Mouse (Mus musculus) CH12.LX (cell line): ENCODE results near the gene Gm45337. TPM values are rescaled to one million over a fixed set of nuclear protein-coding genes. Genes with fewer than 3 reads are reported as not detected.
"Not testable (repeated sequence)": the region's sequence is repeated elsewhere in the genome, so short reads cannot be mapped to it uniquely, and the experiment has no call there.

ENCODE experiments used
- DNase-seq: peaks from one replicate; pipeline ENCODE4 v3.0.0-alpha.2; 2013; ENCODE audit errors: extremely low read depth
- H3K27ac ChIP-seq: 2 replicates; pipeline ENCODE4 v1.5.1; 2012; ENCODE audit warnings: low read depth, mild to moderate bottlenecking, control low read depth, moderate library complexity; ENCODE audit not compliant: insufficient read depth
- H3K27me3 ChIP-seq: replicated peaks from 2 replicates; pipeline ENCODE3; 2012; ENCODE audit warnings: inconsistent platforms
- H3K36me3 ChIP-seq, 2 experiments: replicated peaks in 1 of 2; 2 replicates each; pipeline versions ENCODE3 to v1.6.1; 2012; ENCODE audit warnings: inconsistent platforms in 1 of 2, low read length in 1 of 2, mild to moderate bottlenecking in 1 of 2, mixed read lengths in 1 of 2, moderate library complexity in 1 of 2; ENCODE audit not compliant: control insufficient read depth in 1 of 2, insufficient read depth in 1 of 2
- H3K4me1 ChIP-seq, 2 experiments: 2 replicates each; pipeline ENCODE4 v1.6.1; 2012; ENCODE audit warnings: inconsistent platforms in 1 of 2, moderate library complexity in 1 of 2; ENCODE audit not compliant: insufficient read depth in 2 of 2, control insufficient read depth in 1 of 2
- H3K4me2 ChIP-seq: 2 replicates; pipeline ENCODE4 v1.6.1; 2012; ENCODE audit warnings: low read depth, mild to moderate bottlenecking, control low read depth; ENCODE audit not compliant: poor library complexity, insufficient read depth, severe bottlenecking
- H3K4me3 ChIP-seq, 3 experiments: fragments of 150-350 bp in 1 of 3; sonication (generic) in 1 of 3; replicated peaks in 1 of 3; 2 replicates each; pipeline versions ENCODE3 to v1.5.1; 2011 to 2012; ENCODE audit warnings: low read depth in 2 of 3, low read length in 2 of 3, mild to moderate bottlenecking in 2 of 3, moderate library complexity in 2 of 3, control low read depth in 1 of 3, improper control_type of control experiment in 1 of 3, inconsistent platforms in 1 of 3, mixed read lengths in 1 of 3; ENCODE audit not compliant: poor library complexity in 1 of 3
- H3K79me2 ChIP-seq: replicated peaks from 2 replicates; pipeline ENCODE4 v1.6.1; 2012; ENCODE audit warnings: mild to moderate bottlenecking, moderate library complexity; ENCODE audit not compliant: control insufficient read depth, poor library complexity, insufficient read depth, severe bottlenecking; ENCODE audit errors: extremely low read depth
- H3K9ac ChIP-seq: 2 replicates; pipeline ENCODE4 v1.6.1; 2012; ENCODE audit warnings: low read depth, mild to moderate bottlenecking, control low read depth, moderate library complexity; ENCODE audit not compliant: insufficient read depth
- H3K9me3 ChIP-seq: replicated peaks from 2 replicates; pipeline ENCODE3; 2012; ENCODE audit warnings: low read length, inconsistent platforms, mixed read lengths
- CTCF ChIP-seq, 2 experiments: IDR thresholded peaks in 1 of 2; conservative IDR thresholded peaks in 1 of 2; 2 replicates each; pipeline ENCODE4 v1.5.1; 2011 to 2012; ENCODE audit warnings: low read depth in 2 of 2, low read length in 2 of 2, improper control_type of control experiment in 1 of 2, inconsistent platforms in 1 of 2, mild to moderate bottlenecking in 1 of 2, moderate library complexity in 1 of 2
- E2F4 ChIP-seq: IDR thresholded peaks from 2 replicates; pipeline ENCODE4 v1.6.1; 2011; ENCODE audit warnings: low read depth, low read length, improper control_type of control experiment; ENCODE audit not compliant: insufficient replicate concordance
- MXI1 ChIP-seq: IDR thresholded peaks from 2 replicates; pipeline ENCODE4 v1.6.1; 2011; ENCODE audit warnings: mild to moderate bottlenecking, low read depth, low read length, improper control_type of control experiment
- RAD21 ChIP-seq: IDR thresholded peaks from 2 replicates; pipeline ENCODE4 v1.6.1; 2011; ENCODE audit warnings: low read depth, mild to moderate bottlenecking, low read length, improper control_type of control experiment, moderate library complexity
- SMC3 ChIP-seq: IDR thresholded peaks from 2 replicates; pipeline ENCODE4 v1.6.1; 2011; ENCODE audit warnings: low read depth, low read length, improper control_type of control experiment
- dilution Hi-C: fragments of 300-500 bp; cut with MboI; formaldehyde crosslinking; loops from 2 replicates; pipeline ENCODE4 v1.14.3; 2020; ENCODE audit warnings: low sequenced_read_pairs; ENCODE audit not compliant: extremely low pct_unique_long_range_greater_than_20kb, extremely low pct_ligation_motif_present
- in situ Hi-C: fragments of 300-500 bp; cut with MboI; formaldehyde crosslinking; loops from 3 replicates; pipeline ENCODE4 v1.14.3; 2019; ENCODE audit warnings: low sequenced_read_pairs, low pct_ligation_motif_present, low pct_unique_long_range_greater_than_20kb, mixed read lengths
- polyA plus RNA-seq: library from polyadenylated mRNA; unstranded; fragments of >175 nt; gene quantifications from 2 replicates; pipeline ENCODE4 v1.2.1, GENCODE M21; 2012; ENCODE audit warnings: low read depth; ENCODE audit not compliant: insufficient read length
- total RNA-seq, 2 experiments: library from RNA; depleted of rRNA; stranded (reverse); fragments of 300-350 nt in 1 of 2; fragments of >200 nt in 1 of 2; gene quantifications; 2 replicates each; pipeline ENCODE4 v1.2.3; 2012 to 2014

Gene Gm45337
- total and polyA plus RNA-seq, 3 experiments = not detected

- dilution Hi-C loops = no loop called here
- in situ Hi-C loops = no loop called here
Measured at GRCm38 (mm10) chr7:142134206-142134995, 10.0 kb downstream of the Gm45337 start.

GRCm38 (mm10) chr7:142128843-142129242 lies 15.6 kb downstream of the Gm45337 start:
- Histone ChIP-seq H3K4me3 (no peak overlapping the region), H3K9me3 (no peaks in the 10 kb centered on the region), H3K9ac (no peak overlapping the region), H3K27me3 (peaks cover 93% of the 10 kb centered on the region), H3K36me3 (no peaks in the 10 kb centered on the region), H3K27ac (no peak overlapping the region), H3K4me2 (no peak overlapping the region), H3K4me1 (no peaks in the 10 kb centered on the region), H3K79me2 (no peaks in the 10 kb centered on the region)
- in situ Hi-C loops (no loop called here), dilution Hi-C loops (no loop called here)
- DNase-seq = no peak
- TF ChIP-seq E2F4 = no peak
- peak; percentile 26 for TF ChIP-seq SMC3
- peak; percentile 15 to 49; a peak in 2 of 4 replicates for TF ChIP-seq CTCF (conservative IDR thresholded peaks at IDR 0.05 in 1 of 2, IDR thresholded peaks at IDR 0.05 in 1 of 2; ENCODE audit: low read depth in 2 of 2, low read length in 2 of 2)

More at GRCm38 (mm10) chr7:142134206-142134995, 10.0 kb downstream of the Gm45337 start:
- peaks cover 74% of the 10 kb centered on the region for H3K27me3 ChIP-seq
- TF ChIP-seq CTCF (conservative IDR thresholded peaks at IDR 0.05 in 1 of 2, IDR thresholded peaks at IDR 0.05 in 1 of 2; ENCODE audit: low read depth in 2 of 2, low read length in 2 of 2) (peak in 1 of 2 experiments; percentile 33; a peak in 1 of 4 replicates), RAD21 (peak; percentile 30), MXI1 (no peak)
- H3K27ac ChIP-seq = no peak overlapping the region
- H3K9ac ChIP-seq = no peak overlapping the region
- no peaks in the 10 kb centered on the region for H3K9me3 ChIP-seq
- no peak overlapping the region for H3K4me3 ChIP-seq
- no peaks in the 10 kb centered on the region for H3K79me2 ChIP-seq
- no peaks in the 10 kb centered on the region for H3K36me3 ChIP-seq
- no peak overlapping the region for H3K4me2 ChIP-seq
- no peak for DNase-seq
- H3K4me1 ChIP-seq = no peaks in the 10 kb centered on the region

- H3K36me3 ChIP-seq, in situ Hi-C loops, H3K9ac ChIP-seq, H3K79me2 ChIP-seq, H3K9me3 ChIP-seq, H3K4me1 ChIP-seq, dilution Hi-C loops, H3K27ac ChIP-seq, H3K4me3 ChIP-seq, DNase-seq, H3K4me2 ChIP-seq: not testable (repeated sequence)
- H3K27me3 ChIP-seq = peaks cover 79% of the 10 kb centered on the region
Measured at GRCm38 (mm10) chr7:142120629-142121028, 23.8 kb downstream of the Gm45337 start, which contains the start of gene Gm45618. Gene Gm45618 (minus strand): TSS chr7:142120729.
